Mouse (Mus musculus): Measurements from ENCODE around the gene Klhl28.

DNA sequence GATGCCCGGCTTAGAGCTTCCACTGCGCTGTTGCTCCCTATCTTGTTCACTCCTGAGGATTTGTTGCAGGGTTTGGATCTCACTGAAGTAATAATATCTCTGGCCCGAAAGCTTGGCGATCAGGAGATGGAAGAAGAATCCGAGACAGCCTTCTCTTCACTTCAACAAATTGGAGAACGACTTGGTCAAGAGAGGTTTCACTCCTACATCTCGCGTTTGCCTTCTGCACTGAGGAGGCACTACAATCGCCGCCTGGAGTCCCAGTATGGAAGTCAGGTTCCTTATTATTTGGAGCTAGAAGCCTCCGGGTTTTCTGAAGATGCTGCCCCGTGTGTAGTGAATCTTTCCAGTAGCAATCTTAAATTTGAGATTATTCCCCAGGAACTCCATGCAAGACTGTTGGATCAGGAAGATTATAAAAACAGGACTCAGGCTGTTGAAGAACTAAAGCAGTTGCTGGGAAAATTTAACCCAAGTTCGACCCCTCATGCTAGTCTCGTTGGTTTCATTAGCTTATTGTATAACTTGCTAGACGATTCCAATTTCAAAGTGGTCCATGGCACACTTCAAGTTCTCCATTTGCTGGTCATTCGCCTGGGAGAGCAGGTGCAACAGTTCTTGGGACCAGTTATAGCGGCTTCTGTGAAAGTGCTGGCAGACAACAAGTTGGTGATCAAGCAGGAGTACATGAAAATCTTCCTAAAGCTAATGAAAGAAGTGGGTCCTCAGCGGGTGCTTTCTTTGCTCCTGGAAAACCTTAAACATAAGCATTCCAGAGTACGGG lies 1.5 kb upstream of the Klhl28 start:
- TF ChIP-seq GATA1 (IDR thresholded peaks at IDR 0.05; ENCODE audit: borderline replicate concordance, low read length) (no peak), FLI1 (IDR thresholded peaks at IDR 0.05; ENCODE audit: low read length) (no peak)

Measured in megakaryocyte, embryonic 14.5 days (primary cell).